Mouse (Mus musculus): ENCODE measurements around the gene Slc30a2.
"Not testable (repeated sequence)": the region's sequence is repeated elsewhere in the genome, so short reads cannot be mapped to it uniquely, and the experiment has no call there.

The Slc30a2 gene

DNA sequence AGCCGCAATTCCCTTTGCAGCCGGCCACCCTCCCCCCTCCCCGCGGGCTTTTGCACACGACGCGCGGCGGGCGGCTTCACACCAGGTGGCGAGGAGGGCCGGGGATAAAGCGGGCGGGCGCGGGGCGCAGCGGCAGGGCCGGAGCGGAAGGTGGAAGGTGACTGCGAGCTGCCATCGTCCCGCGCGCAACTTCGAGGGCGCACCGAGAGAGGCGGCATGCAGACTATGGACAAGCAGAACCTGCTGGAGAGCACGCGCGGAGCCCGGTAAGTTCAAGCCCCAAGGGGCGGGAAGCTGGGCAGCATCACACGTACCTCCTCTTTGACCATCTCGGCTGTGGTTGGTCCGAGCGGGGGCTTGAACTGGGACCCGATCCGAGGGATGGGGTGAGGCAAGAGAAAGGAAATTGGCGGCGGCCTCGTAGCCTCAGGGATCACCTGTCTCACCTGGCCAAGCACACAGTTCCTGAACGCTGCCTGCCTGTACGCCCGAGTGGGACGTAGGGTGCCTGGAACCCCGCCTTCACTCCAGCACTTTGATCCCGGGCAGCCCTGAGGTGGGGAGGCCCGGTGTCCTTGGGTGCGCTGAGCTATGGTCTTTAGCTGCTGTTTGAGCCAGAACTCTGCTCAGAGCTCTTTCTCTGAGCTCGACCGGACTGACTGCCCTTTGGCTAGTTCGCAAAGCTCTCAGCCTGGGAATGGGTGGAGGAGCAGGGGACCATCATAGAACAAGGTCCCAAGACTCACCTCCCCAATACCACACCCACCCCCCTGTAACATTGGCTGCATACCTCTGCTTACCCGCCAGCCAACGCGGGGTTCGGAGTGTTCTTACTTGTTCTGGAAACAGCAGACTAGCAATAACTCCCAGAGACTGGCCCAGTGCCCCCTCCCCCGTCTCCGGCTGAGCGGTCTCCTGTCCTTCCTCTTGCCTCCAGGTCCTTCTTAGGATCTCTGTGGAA, at the start of gene Slc30a2:
TSS of gene Slc30a2 (plus strand) at position 111 of the 961 bp plus-strand sequence.
- peak in 1 of 2 experiments; percentile 15 for DNase-seq (ENCODE audit: low spot score in 2 of 2)

DNA sequence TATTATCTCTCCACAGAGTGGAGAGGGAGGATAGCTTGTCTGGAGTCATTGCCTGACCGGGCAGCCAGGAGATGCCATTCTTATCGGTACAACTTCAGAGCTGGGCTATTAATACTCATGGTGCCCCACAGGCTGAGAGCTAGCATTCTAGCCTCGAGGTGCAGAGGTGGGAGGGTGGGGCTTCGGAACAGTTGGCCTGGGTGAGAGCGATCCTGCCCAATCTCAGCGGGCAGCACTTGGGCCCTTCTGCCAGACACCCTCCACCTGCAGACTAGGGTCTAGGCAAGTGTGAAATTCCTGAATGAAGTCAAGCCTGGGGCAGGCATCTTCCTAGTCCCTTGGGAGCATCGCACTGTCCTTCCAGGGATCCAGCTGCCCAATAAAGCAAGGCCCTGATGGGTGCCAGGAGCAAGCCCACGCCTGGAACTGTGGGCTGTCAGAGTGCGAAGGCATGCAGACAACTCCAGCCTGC, 49.3 kb upstream of the Slc30a2 start:
- DNase-seq (ENCODE audit: low spot score in 2 of 2) = no peak

DNA sequence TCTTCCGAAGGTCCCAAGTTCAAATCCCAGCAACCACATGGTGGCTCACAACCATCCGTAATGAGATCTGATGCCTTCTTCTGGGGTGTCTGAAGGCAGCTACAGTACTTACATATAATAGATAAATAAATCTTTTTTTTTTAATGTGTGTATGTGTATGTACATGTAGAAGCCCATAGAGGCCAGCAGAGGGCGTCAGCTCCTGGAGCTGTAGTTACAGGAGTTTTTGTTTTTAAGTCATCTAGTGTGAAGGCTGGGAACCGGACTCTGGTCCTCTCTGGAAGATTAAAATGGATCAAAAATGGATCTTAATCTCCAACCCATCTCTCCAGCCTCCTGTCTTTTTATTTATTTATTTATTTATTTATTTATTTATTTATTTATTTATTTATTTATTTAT, 46.9 kb upstream of the Slc30a2 start:
- DNase-seq (ENCODE audit: low spot score in 2 of 2) = not testable (repeated sequence)

DNA sequence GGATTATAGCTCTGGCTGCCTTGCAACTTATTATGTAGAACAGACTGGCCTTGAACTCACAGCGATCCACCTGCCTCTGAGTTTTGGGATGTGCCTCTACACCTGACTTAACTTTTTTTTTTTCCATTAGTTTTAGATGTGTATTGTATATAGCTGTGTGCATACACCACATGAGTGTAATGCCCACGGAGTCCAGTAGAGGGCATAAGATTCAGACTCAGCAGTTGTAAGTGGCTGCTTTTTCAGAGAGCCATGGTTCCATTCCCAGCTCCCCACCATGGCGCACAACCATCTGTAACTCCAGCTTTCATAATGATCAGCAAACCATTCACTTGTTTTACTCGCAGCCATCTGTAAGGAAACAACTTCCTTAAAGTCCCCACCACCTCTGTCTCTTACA, 46.5 kb upstream of the Slc30a2 start:
- DNase-seq (ENCODE audit: low spot score in 2 of 2) = no peak

DNA sequence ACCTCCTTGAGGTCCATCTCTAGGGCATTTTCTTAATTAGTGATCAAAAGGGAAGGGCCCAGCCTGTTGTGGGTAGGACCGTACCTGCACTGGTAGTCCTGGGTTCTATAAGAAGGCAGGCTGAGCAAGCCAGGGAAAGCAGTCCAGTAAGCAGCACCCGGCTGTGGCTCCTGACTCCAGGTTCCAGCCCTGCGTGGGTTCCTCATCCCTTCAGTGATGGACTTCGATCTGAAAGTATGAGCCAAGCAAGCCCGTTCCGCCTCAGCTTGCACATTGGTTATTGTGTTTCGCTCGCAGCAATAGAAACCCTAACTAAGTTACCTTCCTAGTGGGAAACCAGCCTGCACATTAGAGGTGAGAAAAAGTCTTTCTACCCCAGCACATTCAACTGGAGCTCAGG, 45.6 kb upstream of the Slc30a2 start:
- no peak for DNase-seq (ENCODE audit: low spot score in 2 of 2)

DNA sequence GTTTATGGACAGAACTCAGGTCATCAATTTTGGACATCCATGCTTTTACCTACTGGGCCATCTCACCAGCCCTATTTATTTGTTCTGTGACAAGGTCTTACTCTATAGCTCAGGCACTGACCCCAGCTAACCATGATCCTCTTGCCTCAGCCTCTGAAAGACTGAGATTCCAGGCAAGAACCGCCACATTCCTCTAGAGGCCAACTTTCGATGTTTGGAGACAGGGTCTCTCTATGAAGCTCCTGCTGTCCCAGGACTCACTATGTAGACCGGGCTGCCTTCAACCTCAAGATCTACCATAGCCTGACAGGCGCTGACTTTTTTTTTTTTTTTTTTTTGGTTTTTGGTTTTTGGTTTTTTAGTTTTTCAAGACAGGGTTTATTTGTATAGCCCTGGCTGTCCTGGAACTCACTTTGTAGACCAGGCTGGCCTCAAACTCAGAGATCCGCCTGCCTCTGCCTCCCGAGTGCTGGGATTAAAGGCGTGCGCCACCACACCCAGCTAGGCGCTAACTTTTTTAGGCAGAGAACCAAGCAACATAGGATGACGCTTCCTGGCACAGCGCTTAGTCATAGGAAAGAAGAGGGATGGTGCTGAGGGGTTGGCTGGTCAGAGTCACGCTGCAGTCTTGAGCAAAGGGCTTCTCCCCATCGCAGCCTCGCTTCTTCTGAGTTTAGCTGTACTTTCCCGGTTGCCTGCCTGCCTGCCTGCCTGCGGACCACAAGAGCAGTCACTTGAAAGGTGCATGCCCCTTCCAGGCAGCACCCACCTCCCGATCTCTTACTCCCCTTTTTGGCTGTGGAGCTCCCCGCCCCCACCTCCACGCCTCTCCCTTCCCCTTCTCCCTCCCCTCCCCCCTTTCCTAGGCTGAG, 44.1 kb upstream of the Slc30a2 start:
- DNase-seq (ENCODE audit: low spot score in 2 of 2) = no peak

DNA sequence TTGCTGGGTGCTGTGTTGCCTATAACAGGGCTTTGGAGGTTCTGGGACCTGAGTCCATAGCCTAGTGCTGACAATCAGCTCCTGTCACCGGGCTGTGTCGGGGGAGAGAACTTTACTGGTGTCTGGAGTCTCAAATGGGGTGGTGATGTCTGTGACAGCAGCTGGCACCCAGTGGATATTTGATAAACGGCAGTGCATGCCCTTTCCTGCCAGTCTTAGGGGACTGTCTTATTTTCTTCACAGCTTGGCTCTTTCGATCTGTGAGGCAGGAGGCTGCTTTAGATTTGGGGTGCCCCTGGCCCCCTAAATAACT, 43.5 kb upstream of the Slc30a2 start:
- DNase-seq (ENCODE audit: low spot score in 2 of 2) = no peak

DNA sequence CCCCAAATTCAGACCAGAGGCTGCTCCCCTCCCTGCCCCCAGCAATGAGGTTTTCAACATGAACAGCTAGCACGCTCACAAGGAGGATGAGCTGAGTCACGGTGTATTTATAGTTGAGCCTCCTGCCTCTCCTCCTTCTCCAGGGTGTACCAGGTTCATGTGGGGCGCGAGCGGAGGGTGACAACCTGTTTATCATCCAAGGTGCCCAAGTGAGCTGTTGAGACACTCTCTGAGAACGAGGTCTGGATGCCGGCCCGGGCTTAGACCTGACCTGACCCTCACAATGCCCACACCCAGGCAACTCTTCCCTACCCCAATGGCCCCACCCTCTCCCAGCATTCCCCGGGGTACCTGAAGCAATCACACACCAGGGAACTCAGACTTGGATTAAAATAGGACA, 42.7 kb upstream of the Slc30a2 start:
- DNase-seq (ENCODE audit: low spot score in 2 of 2) = no peak

DNA sequence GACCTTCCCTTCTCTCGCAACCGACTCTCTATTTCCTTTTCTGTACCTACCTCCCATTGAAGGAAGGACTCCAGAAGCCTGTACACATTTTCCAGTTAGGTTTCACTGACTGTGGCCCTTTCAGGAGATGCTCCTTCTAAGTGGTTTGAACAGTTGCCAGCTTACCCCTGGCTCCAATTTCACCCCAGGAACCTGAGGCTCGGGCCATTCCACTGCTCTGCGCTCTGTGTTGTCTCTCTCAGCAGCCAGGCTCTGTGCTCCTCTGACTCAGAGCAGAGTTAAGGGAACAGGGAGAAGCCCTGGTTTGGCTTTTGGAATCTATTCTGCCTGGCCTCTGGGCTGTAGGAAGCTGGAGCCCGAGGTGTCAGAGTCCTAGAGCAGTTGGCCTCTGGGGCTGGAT, 40.9 kb upstream of the Slc30a2 start:
- DNase-seq (ENCODE audit: low spot score in 2 of 2) = no peak

DNA sequence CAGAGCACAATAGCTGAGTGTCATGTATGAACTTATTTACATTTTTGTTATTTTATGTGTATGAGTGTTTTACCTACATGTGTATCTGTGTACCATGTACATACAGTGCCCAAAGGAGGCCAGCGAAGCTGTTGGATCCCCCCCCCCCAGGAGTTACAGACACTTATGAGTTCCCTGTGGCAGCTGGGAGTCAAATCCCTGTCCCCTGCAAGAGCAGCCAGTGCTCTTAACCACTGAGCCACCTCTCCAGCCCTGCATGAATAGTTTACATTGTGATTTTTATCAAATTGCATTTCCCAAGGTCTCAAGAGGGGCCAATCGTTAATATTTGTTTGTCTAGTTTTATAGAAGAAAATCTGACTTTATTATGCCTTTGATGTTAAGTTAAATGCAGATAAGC, 36.0 kb upstream of the Slc30a2 start:
- DNase-seq (ENCODE audit: low spot score in 2 of 2) = no peak

DNA sequence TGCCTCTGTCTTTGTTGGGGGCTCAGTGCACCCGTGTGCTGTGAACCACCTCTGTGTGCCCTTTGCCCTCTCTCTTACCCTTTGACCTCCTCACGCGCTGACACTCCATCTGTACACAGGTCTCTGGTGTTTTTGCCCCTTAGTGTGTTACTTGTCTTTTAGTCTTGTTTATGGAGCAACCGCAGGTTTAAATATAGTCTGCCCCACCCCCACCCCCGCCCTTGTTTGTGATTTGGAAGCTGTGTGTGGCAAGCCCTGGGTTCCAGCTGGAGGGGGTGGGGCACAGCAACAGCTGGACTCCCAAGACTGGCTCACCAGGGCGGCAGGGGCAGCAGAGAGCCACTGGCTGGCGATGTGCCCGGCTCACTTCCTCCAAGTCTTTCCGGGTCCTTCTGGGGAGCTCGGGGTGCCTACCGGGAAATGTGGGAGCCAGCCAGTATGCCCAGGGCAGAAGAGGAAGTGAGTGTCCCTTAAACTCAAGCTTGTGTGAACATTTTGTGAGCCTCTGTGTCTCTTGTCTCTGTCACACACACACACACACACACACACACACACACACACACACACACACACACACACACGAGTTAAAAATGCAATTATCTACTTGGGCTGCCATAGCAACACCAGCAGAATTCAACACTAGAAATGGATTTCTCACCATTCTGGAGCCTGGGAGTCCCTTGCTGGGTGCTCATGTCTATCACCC, 35.5 kb upstream of the Slc30a2 start:
- DNase-seq (ENCODE audit: low spot score in 2 of 2) = no peak

DNA sequence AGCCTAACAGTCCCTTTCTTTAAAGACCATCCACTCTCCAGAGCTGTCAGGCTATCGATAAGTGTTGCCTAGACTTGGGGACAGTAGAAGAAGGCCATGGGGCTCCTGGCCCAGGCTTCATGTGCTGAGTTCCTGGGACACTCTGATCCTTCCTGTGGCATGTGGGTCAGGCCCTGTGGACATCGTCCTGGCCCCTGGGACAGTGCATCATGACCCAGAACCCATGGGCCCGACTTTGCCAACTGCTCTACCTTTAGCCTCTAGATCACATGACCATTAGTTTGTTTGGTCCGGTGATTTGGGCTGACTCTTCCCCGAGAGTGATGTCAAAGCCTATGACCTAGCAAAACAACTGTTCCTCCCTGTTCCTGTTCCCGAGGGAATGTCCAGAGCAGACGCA, 32.9 kb upstream of the Slc30a2 start:
- no peak for DNase-seq (ENCODE audit: low spot score in 2 of 2)

DNA sequence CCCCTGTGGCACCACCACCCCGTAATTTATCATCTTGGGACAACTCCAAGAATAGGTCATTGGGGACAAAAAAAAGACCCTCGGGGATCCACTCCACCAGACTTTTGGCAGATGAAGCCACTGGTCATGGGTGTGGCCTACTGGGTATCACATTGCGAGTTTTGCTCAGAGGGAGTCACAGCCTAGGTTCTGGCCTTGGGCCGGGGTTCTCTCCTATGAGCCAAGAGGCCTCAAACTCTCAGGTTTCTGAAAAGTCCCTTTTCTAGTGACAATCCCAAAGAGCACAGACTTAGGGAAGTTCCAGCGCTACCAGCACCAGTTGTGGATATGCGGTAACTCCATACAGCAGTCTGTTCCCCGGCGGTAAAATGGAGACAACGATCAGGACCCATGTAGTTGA, 32.3 kb upstream of the Slc30a2 start:
- no peak for DNase-seq (ENCODE audit: low spot score in 2 of 2)

DNA sequence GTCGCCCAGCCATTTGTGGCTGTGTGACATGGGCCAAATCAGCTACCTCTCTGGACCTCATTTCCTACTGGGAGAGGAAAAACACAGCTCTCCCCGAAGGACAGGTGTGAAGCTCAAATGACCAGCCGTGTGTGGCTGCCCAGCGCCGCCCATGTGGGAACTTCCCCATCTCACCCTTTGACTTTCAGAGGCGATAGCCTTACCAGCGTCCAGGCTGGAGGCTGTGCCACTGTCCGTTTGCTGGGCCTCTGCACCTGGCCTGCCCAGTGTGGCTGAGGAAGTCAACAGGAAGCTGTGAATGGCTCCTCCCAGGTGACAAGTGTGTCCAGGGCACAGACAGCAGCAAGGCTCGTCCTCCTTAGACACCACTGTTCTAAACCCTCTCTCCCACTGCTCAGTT, 31.2 kb upstream of the Slc30a2 start:
- DNase-seq (ENCODE audit: low spot score in 2 of 2) = no peak

DNA sequence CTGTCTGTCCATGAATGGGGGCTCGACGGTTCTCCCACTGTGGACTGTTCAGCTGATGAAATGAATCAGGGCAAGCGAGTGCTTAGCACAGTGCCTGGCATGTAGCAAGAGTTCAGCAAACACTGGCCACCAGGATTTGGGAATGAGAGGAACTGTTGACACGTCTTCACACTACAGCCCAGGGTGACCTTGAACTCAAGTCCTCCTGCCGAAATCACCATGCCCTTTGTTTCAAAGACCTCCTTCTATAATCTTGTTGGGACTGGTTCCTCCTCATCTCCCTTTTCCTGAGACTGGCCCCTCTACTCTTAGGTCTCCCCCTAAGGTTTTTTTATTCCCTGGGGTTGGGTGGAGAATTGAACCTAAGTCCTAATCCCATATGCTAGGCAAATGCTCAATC, 30.6 kb upstream of the Slc30a2 start:
- no peak for DNase-seq (ENCODE audit: low spot score in 2 of 2)

DNA sequence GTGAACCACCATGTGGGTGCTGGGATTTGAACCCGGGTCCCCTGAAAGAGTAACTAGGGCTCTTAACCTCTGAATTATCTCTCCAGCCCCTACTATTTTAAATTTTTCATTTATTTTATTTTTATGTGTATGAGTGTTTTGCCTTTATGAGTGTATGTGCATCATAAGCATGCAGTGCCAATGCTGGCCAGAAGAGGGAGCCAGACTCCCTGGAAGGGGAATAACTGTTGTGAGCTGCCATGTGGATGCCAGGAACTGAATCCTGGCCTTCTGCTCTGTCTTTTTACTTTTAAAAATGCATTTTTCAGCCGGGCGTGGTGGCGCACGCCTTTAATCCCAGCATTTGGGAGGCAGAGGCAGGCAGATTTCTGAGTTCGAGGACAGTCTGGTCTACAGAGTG, 30.1 kb upstream of the Slc30a2 start:
- no peak for DNase-seq (ENCODE audit: low spot score in 2 of 2)

DNA sequence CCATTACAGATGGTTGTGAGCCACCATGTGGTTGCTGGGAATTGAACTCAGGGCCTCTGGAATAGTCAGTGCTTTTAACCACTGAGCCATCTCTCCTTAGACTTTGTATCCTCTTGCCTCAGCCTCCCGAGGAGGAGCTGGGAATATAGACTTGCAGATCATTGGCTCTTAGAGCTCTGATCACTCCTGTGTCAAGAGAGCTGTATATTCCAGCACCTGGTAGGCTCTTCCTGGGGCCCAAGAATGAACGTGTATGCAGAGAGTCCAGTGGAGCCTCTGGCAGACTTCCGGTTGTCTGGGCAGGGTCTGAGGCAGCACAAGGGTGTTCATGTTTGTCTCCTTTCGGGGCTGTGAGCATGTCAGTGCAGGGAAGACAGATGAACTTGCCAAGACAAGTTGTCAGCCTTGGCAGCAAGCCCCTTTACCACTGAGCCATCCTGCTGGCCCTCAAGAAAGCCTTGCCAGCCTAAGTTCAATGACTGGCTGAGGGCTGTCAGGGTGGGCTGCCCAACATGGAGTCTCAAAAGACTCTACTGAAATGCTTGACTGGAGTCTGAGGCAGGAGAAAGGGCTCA, 28.8 kb upstream of the Slc30a2 start:
- DNase-seq (ENCODE audit: low spot score in 2 of 2) = no peak

DNA sequence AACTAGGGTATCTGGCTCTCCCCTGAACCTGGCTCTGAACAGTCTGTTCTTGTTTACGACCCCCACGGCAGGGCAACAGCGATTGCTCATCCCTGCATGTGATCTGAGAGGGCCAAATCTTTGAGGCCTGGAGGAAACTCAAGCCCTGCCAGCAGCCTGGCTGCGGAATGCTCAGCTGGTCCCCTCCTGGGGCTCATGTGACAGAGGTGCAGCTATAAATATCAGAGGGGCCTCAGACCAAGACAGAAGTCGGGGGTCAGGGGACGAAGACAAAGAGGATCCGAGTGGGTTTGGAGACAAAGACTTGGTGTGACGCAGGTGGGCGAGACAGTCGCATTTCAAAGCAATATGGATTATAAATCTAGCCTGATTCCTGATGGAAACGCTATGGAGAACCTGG, 28.1 kb upstream of the Slc30a2 start, which contains the start of gene Trim63:
TSS of gene Trim63 (plus strand) at position 245 of the 400 bp plus-strand sequence.
- no peak for DNase-seq (ENCODE audit: low spot score in 2 of 2)

DNA sequence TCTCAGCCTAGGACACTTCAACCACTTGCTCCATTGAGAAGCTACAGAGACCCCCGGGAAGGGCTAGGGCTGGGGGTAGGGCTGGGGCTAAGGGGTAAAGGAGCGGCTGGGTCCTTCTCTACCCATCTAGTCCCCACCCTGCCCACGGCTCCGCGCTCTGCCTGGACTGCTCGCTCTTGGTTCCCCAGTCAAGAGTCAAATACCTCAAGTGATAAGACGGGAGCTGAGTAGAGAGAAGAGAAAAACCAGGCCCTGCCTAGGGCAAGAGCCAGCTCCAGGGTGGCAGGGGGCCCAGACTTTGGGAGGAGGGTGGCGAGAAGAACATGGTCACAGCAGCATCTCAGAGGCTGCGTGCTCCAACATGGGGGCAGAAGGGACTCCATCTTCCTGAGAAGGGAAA, 27.5 kb upstream of the Slc30a2 start:
- no peak for DNase-seq (ENCODE audit: low spot score in 2 of 2)

DNA sequence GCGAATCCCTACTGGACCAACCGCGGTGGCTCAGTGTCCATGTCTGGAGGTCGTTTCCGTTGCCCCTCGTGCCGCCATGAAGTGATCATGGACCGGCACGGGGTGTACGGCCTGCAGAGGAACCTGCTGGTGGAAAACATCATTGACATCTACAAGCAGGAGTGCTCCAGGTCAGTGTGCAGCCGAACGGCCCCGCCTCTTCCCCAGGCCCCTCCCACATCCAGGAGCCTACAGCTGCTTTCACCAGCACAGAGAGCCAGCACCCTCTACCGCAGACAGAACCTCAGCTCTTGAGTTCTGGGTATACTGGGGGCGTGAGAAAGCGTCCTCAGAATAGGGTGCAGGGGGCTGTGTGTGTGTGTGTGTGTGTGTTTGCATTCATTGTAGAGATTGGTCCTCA, 26.6 kb upstream of the Slc30a2 start:
- no peak for DNase-seq (ENCODE audit: low spot score in 2 of 2)

DNA sequence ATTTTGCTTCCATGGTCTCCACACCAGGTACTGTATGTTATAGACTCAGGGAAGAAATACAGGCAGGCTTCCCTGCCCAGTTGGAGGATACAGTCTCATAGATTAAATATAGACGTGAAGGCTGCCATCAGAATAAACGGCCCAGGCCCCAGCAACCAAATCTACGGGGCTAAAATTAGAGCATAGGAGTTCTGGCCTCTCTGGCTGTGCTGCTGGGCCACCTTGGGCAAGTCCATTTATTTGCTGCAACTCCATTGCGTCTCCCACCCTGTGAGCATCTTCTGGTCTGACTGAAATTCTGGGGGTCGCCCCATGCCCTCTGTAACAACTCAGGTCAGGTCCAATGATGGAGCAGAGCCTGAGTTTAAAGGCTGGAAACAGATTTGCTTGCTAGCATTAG, 23.9 kb upstream of the Slc30a2 start:
- no peak for DNase-seq (ENCODE audit: low spot score in 2 of 2)

DNA sequence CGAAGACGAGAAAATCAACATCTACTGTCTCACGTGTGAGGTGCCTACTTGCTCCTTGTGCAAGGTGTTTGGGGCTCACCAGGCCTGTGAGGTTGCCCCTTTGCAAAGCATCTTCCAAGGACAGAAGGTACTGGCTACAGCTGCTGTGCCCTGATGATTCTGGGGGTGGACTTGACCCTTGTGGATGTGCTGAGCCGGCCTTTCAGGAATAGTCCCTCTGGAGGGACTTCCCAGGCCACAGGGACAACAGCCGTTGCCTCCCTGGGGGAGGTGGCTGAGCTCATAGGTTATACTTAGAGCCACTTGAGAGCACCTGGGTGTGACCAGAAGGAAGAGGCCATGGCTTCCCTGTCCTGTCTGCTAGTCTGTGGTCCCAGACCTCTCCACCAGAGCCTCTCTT, 23.3 kb upstream of the Slc30a2 start:
- no peak for DNase-seq (ENCODE audit: low spot score in 2 of 2)
